Mouse (Mus musculus) intestine, embryonic 14.5 days (tissue): ENCODE measurements at regions not wholly inside any gene's neighbourhood (a gene's known extent, or its start where the extent isn't known, plus 50 kb on each side); places are given as distances from the start of the nearest gene placed in this dataset.
A peak's percentile ranks its signal among the peaks of the same experiment; 100 is the strongest.

Experiments used
- ATAC-seq: fragments of 200-750 bp; cut with Nextera tagmentation; replicated peaks from 2 replicates; pipeline ENCODE4 v1.8.0; 2017; ENCODE audit warnings: low read depth, moderate number of reproducible peaks, moderate TSS enrichment, moderate library complexity; ENCODE audit not compliant: low FRiP score, low TSS enrichment
- DNase-seq: peaks from one replicate; pipeline ENCODE4 v3.0.0-alpha.2; 2018; ENCODE audit warnings: low spot score
- H3K27ac ChIP-seq: fragments of 300-500 bp; sonication (generic); 2 replicates; pipeline ENCODE4 v1.5.1; 2014; ENCODE audit warnings: low read depth, mild to moderate bottlenecking, control low read depth
- H3K27me3 ChIP-seq: fragments of 300-500 bp; sonication (generic); replicated peaks from 2 replicates; pipeline ENCODE4 v1.6.1; 2014; ENCODE audit warnings: low read length, control low read depth; ENCODE audit not compliant: control insufficient read depth, insufficient read depth
- H3K36me3 ChIP-seq: fragments of 300-500 bp; sonication (generic); 2 replicates; pipeline ENCODE4 v1.6.1; 2014; ENCODE audit warnings: low read length, control low read depth; ENCODE audit not compliant: control insufficient read depth, insufficient read depth
- H3K4me1 ChIP-seq: fragments of 300-500 bp; sonication (generic); replicated peaks from 2 replicates; pipeline ENCODE4 v1.6.1; 2014; ENCODE audit warnings: low read length, control low read depth, mixed read lengths; ENCODE audit not compliant: control insufficient read depth, insufficient read depth
- H3K4me2 ChIP-seq: fragments of 300-500 bp; sonication (generic); 2 replicates; pipeline ENCODE4 v1.6.1; 2014; ENCODE audit warnings: low read length
- H3K4me3 ChIP-seq: fragments of 300-500 bp; sonication (generic); 2 replicates; pipeline ENCODE4 v1.5.1; 2014; ENCODE audit warnings: low read depth, low read length, control low read depth, mixed read lengths
- H3K9ac ChIP-seq: fragments of 300-500 bp; sonication (generic); 2 replicates; pipeline ENCODE4 v1.6.1; 2014; ENCODE audit warnings: mild to moderate bottlenecking, low read length
- H3K9me3 ChIP-seq: fragments of 300-500 bp; sonication (generic); 2 replicates; pipeline ENCODE4 v1.6.1; 2016; ENCODE audit warnings: low read length, control low read depth; ENCODE audit not compliant: control insufficient read depth
- WGBS: fragments of 180-500 bp; shearing (Covaris S2); extraction: QIAGEN DNeasy Blood & Tissue Kit; methylation state at CpG from one replicate; pipeline ENCODE4 v1.1.7; 2014; 5-methylcytosine and 5-hydroxymethylcytosine counted together

GRCm38 (mm10) chr13:39183715-39184179 is 223.1 kb upstream of the Slc35b3 start:
- H3K27ac ChIP-seq = no peak overlapping the region
- H3K4me3 ChIP-seq = no peak overlapping the region
- H3K4me2 ChIP-seq = no peak overlapping the region
- no peaks in the 10 kb centered on the region for H3K36me3 ChIP-seq
- ATAC-seq (no peak), DNase-seq (peak; percentile 56)
- WGBS = 19% methylated on average over 2 of the region's 2 CpGs
- H3K9ac ChIP-seq = no peak overlapping the region
- 0 out of 2 replicates have a peak, but pooled peaks cover 3% of the 10 kb centered on the region for H3K4me1 ChIP-seq
- no peaks in the 10 kb centered on the region for H3K27me3 ChIP-seq
- H3K9me3 ChIP-seq = no peaks in the 10 kb centered on the region

- H3K9ac ChIP-seq = no peak overlapping the region
- no peaks in the 10 kb centered on the region for H3K4me1 ChIP-seq
- H3K27me3 ChIP-seq = no peaks in the 10 kb centered on the region
- ATAC-seq = no peak
- no peaks in the 10 kb centered on the region for H3K36me3 ChIP-seq
- no peaks in the 10 kb centered on the region for H3K9me3 ChIP-seq
- WGBS = 47% methylated on average over 2 of the region's 2 CpGs
- H3K4me3 ChIP-seq = no peak overlapping the region
- no peak for DNase-seq
- no peak overlapping the region for H3K27ac ChIP-seq
- no peak overlapping the region for H3K4me2 ChIP-seq
These were observed 201.3 kb upstream of the Slc35b3 start for GRCm38 (mm10) chr13:39161980-39162379.

- H3K27ac ChIP-seq = no peak overlapping the region
- 52% methylated on average over 1 of the region's 1 CpGs for WGBS
- no peaks in the 10 kb centered on the region for H3K36me3 ChIP-seq
- ATAC-seq = no peak
- no peak for DNase-seq
- H3K9me3 ChIP-seq = no peaks in the 10 kb centered on the region
- no peak overlapping the region for H3K4me2 ChIP-seq
- H3K9ac ChIP-seq = no peak overlapping the region
- H3K27me3 ChIP-seq = no peaks in the 10 kb centered on the region
- H3K4me3 ChIP-seq = no peak overlapping the region
- H3K4me1 ChIP-seq = no peaks in the 10 kb centered on the region
These were observed 167.3 kb upstream of the Slc35b3 start for GRCm38 (mm10) chr13:39127942-39128341.

- no peaks in the 10 kb centered on the region for H3K36me3 ChIP-seq
- H3K27me3 ChIP-seq = no peaks in the 10 kb centered on the region
- H3K27ac ChIP-seq = no peak overlapping the region
- H3K4me1 ChIP-seq = no peaks in the 10 kb centered on the region
- WGBS = 69% methylated on average over 2 of the region's 2 CpGs
- DNase-seq = no peak
- H3K9me3 ChIP-seq = no peaks in the 10 kb centered on the region
- no peak for ATAC-seq
- no peak overlapping the region for H3K9ac ChIP-seq
- no peak overlapping the region for H3K4me3 ChIP-seq
- H3K4me2 ChIP-seq = no peak overlapping the region
These were observed 131.4 kb upstream of the Slc35b3 start for GRCm38 (mm10) chr13:39092058-39092457.

GRCm38 (mm10) chr13:39084544-39084943 is 123.9 kb upstream of the Slc35b3 start:
- Histone ChIP-seq H3K36me3 (no peaks in the 10 kb centered on the region), H3K9ac (no peak overlapping the region), H3K27ac (no peak overlapping the region), H3K4me3 (no peak overlapping the region), H3K4me1 (no peaks in the 10 kb centered on the region), H3K27me3 (no peaks in the 10 kb centered on the region), H3K9me3 (no peaks in the 10 kb centered on the region), H3K4me2 (no peak overlapping the region)
- no peak for ATAC-seq
- DNase-seq = no peak
- 84% methylated on average over 5 of the region's 5 CpGs for WGBS

- ATAC-seq = no peak
- Histone ChIP-seq H3K36me3 (no peaks in the 10 kb centered on the region), H3K9ac (no peak overlapping the region), H3K27me3 (no peaks in the 10 kb centered on the region), H3K4me1 (no peaks in the 10 kb centered on the region), H3K4me3 (no peak overlapping the region), H3K9me3 (no peaks in the 10 kb centered on the region), H3K27ac (no peak overlapping the region), H3K4me2 (no peak overlapping the region)
- 73% methylated on average over 2 of the region's 2 CpGs for WGBS
- DNase-seq = no peak
These were observed 113.5 kb upstream of the Slc35b3 start for GRCm38 (mm10) chr13:39074211-39074610.

GRCm38 (mm10) chr13:39032263-39032662 is 71.6 kb upstream of the Slc35b3 start:
- H3K4me1 ChIP-seq = no peaks in the 10 kb centered on the region
- no peaks in the 10 kb centered on the region for H3K27me3 ChIP-seq
- DNase-seq (no peak), ATAC-seq (no peak)
- 71% methylated on average over 3 of the region's 3 CpGs for WGBS
- no peaks in the 10 kb centered on the region for H3K36me3 ChIP-seq
- H3K4me3 ChIP-seq = no peak overlapping the region
- no peak overlapping the region for H3K27ac ChIP-seq
- H3K9ac ChIP-seq = no peak overlapping the region
- no peaks in the 10 kb centered on the region for H3K9me3 ChIP-seq
- H3K4me2 ChIP-seq = no peak overlapping the region

- Histone ChIP-seq H3K9ac (no peak overlapping the region), H3K4me2 (no peak overlapping the region), H3K27me3 (0 out of 2 replicates have a peak, but pooled peaks cover 2% of the 10 kb centered on the region), H3K4me3 (no peak overlapping the region), H3K36me3 (no peaks in the 10 kb centered on the region), H3K27ac (no peak overlapping the region), H3K9me3 (no peaks in the 10 kb centered on the region), H3K4me1 (no peaks in the 10 kb centered on the region)
- 76% methylated on average over 13 of the region's 13 CpGs for WGBS
- ATAC-seq (no peak), DNase-seq (no peak)
These were observed 59.5 kb upstream of the Slc35b3 start for GRCm38 (mm10) chr13:39020168-39020567.

- DNase-seq (peak; percentile 82), ATAC-seq (no peak)
- H3K9ac ChIP-seq = no peak overlapping the region
- no peak overlapping the region for H3K27ac ChIP-seq
- no peaks in the 10 kb centered on the region for H3K9me3 ChIP-seq
- no peaks in the 10 kb centered on the region for H3K36me3 ChIP-seq
- H3K4me3 ChIP-seq = no peak overlapping the region
- WGBS = 4% methylated on average over 8 of the region's 8 CpGs
- no peaks in the 10 kb centered on the region for H3K27me3 ChIP-seq
- H3K4me1 ChIP-seq = no peaks in the 10 kb centered on the region
- peak overlapping the region; percentile 5; the same call in 1 of the 2 replicates for H3K4me2 ChIP-seq
These were observed 51.0 kb upstream of the Slc35b3 start for GRCm38 (mm10) chr13:39011696-39012095.
